Mouse (Mus musculus): ENCODE results near the gene Gm6217.
"Not testable (repeated sequence)": the region's sequence is repeated elsewhere in the genome, so short reads cannot be mapped to it uniquely, and the experiment has no call there.

DNA sequence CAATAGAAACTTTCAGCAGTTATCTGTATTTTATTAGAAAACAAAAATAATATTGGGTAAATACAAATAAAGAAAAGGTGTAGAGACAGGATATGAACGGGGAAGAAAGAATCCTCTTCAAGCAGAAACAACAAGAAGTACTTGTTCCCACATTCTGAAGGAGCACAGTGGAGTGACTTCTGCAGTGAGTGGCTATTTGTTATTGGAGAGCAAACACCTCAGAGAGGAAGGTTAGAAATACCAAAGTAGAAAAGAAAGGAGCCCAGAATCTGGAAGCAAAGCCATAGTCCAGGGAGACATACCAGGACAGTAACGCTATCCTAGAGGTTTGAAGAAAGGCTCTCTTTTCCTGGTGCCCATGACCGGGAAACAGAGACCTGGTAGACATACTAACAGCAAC lies 641 bp downstream of the Gm6217 start:
- not testable (repeated sequence) for TF ChIP-seq CTCF, POLR2A (IDR thresholded peaks at IDR 0.05; ENCODE audit: extremely low read depth, insufficient read depth, low read length)
